Mouse (Mus musculus) bone marrow macrophage, adult 2 months (primary cell): ENCODE data around the gene Rasl11b.

ENCODE experiments used
- CTCF ChIP-seq: IDR thresholded peaks from 2 replicates; pipeline ENCODE4 v1.5.1; 2012; ENCODE audit warnings: low read depth, mild to moderate bottlenecking, low read length, moderate library complexity
- POLR2A ChIP-seq: IDR thresholded peaks from 2 replicates; pipeline ENCODE4 v1.6.1; 2012; ENCODE audit warnings: mild to moderate bottlenecking, low read depth, low read length, borderline replicate concordance

DNA sequence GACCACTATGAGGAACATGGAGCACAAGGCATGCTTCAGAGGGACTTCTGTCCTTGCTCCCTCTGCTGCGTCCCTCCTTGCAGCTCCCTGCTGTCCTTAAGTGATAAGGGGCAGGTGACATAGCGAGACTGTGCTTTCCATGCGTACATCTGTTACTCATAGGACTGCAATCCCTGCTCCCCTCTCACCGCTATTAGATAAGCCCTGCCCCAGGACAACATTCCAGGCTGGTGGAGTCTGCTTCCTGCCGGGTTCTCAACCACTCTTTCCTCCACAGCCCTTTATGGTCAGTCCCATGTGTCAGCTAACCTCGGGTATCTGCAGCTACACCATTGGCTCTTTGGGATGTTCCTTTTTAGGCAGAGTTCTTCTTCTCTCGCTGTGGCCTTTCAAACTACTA is 13.4 kb downstream of the Rasl11b start:
- TF ChIP-seq CTCF, result no peak
- no peak for TF ChIP-seq POLR2A
